Mouse (Mus musculus) thymus, postnatal 4 days (tissue): ENCODE data around the gene Camkmt.
A peak's percentile ranks its signal among the peaks of the same experiment; 100 is the strongest.

Source experiments
- DNase-seq: peaks from one replicate; pipeline ENCODE4 v3.0.0; 2021

The Camkmt gene

DNA sequence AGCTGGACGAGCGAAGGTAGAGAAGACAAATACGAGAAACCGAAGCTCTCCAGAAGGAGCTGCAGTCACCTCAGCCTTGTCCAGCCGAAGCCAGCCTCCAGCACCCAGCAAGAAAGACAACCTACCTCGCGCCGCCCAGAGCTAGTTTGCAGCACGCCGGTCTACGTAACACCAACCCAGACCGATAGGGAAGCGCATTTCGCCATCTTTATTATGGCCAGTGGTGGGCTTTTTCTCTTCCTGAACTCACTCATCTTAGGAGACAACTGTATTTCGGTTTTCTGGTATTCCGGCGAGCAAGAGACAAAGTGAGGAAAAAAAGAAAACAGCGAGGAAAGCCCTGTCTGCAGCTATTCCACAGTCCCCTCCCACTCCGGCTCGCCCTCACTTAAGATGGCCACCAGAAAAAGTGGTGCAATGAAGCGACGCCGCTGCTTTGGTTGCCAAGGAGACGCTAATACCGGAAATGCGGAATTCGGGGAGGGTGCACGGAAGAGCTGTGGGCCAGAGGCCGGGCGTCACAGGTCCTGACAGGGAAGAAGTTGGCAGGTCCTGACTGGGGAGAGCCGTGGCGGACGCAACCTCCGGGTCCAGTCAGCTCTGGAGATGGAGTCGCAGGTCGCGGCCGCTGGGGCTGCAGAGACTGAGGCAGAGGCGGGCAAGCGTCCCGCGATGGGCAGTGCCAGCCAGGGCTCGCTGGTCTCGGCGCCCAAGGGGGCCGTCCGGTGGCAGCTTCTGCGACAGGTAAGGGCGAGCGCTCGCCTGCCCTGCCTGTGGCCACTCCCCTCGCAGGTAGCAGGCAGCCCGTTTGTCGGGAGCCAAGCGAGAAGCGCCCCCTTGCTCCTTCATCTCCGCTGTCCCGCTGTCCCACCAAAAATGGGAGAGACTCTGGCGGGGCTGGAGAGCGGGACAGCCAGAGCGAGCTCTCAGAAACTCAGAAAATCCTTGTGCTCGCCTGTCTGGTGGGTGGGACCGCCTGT is at the start of gene Camkmt, which contains the start of gene Prepl:
TSS of gene Camkmt (plus strand) at position 433 of the 980 bp plus-strand sequence.
TSS of gene Prepl (minus strand) at position 122 of the 980 bp plus-strand sequence.
- DNase-seq: peak; percentile 92

DNA sequence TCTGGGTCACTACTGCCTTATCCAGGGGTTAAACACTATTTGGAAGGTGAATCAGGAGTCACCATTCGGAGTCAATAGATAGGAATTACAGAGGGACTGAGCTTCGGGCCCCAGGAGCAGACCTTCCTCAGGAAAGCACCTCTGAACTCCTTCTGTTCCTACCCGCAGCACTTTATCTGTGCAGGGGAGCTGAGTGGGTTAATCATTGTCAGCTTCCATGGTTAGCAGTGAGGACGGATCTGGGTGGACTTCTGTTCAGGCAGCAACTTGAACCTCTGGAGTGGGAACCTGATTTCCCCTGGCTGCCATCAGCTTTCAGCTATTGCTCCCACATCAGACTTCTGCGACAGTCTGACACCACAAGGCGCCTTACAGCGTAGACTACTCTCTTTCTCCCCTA is 49.4 kb upstream of the Camkmt start:
- DNase-seq: no peak

DNA sequence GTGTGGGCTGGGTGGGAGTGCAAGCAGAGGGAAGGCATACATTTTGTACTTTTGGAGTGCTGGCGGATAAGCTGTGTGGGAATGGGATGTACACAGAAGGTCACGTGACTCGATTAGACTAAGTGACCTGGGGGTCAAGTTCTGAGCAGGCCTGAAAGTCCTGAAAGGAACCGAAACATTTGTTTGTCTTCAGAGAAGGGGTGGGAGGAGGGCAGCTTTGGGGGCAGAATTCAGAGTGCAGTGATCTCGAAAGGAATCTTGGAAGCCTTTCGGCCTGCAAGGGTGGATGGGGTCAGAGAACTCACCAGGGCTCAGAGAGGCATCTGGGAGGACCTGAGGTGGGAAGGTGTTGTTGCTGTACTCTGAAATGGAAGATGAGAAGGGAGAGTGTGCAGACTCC is 47.9 kb upstream of the Camkmt start:
- no peak for DNase-seq

DNA sequence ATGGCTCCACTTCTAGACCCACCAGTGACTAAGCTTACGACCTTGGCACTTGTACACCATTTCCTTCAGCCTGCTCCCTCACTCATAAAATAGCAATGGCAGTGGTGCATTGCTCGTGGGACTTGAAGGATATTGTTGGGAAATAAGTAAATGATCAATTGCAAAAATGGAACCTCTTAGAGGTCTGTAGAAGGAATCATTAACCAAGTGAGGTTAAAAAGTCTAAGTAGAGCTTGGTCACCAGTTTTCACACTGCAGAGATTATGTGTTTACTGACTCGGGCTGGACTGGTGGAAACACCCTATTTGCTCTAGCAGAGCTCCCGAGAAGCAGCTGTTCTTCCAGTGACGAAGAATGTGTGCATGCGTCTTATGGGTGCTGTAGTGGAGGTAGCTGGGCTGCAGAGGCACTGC is 46.9 kb upstream of the Camkmt start:
- no peak for DNase-seq

DNA sequence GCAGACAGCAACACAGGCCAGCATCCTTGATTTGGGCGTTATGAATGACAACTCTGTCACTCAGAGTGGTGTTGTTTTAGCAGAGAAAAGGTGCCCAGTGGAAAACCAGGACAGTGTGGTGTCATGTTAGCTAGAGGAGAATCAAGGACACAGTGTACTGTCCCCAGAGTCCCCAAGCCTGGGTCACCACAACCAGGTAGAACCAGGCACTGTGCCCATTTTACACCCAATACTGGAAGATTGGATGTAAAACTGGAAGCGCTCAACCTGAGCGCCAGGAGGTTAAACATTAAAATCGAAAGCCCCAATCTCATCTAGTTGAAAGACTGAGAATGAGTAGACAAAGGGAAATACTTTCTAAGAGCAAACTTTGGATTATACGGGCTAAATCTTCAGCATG is 45.9 kb upstream of the Camkmt start:
- DNase-seq: no peak

DNA sequence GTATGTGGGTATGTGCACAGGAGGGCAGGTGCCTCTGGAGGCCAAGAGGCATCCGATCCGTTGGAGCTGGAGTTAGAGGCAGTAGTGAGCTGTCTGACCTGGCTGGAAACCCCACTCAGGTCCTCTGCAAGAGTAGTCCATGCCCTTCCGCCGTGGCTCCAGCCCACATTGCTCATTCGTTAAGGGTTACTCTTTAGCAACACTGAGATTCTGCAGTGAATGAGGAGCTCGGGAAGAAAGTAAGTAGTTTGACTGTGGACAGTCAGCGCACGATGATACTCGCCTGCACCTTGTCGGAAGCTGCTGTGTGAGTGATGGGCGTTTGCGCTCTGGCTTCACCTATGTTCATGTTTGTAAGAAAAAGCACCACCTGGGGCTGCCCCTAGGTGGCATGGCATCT is 45.2 kb upstream of the Camkmt start:
- DNase-seq: peak; percentile 35

DNA sequence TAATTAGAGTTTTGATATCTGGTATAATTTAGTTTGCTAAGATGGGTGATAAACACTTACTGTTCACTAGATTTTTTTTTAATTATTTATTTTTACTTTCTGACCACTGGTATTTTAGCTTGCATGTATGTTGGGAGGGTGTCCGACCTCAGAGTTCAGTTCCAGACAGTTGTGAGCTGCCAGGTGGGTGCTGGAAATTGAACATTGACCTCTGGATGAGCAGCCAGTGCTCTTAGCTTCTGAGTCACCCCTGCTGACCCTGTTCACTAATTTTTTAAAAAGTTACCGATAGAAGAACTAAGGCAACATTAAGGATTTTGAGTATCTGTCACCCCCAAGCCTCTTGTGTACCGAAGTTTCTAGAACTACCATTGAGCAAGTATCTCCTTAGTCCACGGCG is 42.0 kb upstream of the Camkmt start:
- no peak for DNase-seq

DNA sequence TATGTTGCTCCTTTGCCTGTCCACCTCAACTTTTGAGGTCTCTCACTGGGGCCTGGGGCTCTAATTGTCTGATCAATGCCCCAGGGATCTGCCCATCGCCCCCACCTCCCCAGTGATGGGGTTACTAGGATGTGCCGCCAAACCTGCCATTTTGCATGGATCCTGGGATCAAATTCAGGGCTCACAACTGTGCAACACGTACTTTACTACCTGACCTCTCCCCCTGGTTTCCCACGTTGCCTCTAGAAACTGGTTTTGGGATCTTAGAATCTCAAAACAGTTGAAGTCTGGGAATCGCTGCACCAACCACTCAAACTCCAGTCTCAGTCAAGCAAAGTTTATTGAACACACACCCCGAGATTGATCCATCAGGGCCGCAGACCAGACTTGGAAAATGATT is 32.1 kb upstream of the Camkmt start:
- DNase-seq: no peak

DNA sequence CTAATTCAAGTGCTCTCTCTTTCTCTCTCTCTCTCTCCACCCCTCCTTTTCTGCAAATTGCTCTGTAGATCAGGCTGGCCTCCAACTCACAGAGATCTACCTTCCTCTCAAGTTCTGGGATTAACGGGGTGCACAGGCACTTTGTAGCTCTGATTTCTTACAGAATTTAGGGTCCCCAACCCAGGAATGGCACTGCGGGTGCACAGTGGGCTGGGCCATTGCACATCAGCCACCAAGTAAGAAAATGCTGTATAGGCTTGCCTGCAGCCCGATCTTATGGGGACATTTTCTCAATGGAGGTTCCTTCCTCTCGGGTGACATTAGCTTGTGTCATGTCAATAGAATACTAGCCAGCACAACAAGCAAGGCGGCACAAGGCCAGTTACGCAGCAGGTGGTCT is 31.2 kb upstream of the Camkmt start:
- DNase-seq: no peak

DNA sequence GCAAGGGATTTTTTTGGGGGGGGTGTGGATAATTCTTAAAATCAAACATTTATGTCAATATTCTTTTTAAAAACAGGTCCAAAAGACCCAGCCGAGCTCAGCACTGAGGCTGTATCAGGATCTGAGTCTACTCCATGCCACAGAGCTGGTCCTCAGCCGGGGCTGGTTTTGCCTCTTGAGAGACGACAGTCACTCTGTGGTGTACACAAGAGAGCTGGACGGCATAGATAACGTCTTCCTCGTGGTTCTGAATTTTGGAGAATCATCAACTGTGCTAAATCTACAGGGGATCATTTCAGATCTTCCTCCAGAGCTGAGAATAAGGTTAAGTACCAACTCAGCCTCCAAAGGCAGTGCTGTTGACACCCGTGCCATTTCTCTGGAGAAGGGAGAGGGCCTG is 26.8 kb upstream of the Camkmt start:
- no peak for DNase-seq

DNA sequence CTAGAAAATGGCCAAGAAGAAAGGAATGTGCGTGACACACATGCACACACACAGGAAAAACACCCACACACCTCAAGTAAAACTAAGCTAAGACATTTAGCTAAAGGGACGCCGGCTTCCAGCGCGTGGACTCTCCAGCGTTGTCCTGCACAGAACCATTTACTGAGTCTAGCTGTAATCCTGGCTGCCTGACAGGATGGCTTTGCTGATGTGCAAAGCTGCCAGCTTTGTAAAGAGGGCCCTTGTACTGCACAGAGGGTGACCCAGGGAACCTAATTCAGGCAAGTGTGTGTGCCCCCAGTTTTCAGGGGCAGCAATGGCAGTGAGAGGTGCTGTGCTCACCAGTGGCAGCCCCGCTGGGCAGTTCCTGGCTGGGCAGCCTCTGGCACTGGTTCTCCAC is 23.0 kb upstream of the Camkmt start:
- DNase-seq: no peak

DNA sequence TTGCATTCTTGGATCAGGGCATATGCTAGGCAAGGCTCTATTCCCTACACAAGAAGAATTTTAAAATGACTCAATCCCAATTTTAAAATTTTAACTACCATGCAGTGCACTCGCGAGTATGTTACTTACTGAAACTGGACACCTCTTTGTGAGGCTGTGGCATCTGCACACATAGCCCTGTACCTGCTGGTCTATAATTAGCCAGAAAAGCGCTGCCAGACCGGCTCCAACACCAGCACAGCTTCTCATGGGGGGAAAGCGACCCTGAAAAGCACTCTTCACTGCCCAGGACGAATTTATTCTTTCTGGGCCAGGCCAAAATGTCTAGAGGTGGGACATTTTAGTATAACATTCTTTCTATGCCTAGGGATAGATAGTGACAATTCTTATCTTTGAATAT is 19.7 kb upstream of the Camkmt start:
- DNase-seq: no peak

DNA sequence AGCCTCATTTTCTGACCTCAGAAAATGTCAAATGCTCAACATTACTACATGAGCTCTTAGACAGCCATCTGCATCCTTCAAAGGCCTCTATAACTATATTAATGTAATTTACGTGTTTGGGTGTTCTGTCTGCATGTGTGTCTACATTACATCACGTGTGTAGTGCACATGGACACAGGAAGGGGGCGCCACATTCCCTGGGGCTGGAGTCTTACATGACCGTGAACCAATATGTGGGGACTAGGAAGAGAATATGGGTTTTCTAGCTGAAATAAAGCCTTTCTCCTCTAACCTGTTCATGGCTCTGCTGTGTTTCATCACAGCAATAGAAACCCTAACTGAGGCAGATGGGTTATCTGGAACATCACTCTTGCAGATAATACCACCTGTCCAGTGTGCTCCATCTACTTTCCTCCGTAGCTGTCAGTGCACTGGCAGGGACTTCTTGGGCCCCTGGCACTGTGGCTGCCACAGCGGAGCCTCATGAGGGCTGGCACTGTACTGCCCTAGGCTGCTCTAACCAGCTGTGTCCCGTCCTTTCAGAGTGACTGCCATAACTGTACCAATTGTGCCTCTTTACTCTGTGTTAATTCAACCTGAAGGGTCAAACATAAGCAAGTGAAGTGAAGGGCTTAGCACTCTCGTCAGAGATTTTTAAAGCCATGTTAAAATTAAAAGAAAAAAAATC is 19.1 kb upstream of the Camkmt start:
- DNase-seq: peak; percentile 30

DNA sequence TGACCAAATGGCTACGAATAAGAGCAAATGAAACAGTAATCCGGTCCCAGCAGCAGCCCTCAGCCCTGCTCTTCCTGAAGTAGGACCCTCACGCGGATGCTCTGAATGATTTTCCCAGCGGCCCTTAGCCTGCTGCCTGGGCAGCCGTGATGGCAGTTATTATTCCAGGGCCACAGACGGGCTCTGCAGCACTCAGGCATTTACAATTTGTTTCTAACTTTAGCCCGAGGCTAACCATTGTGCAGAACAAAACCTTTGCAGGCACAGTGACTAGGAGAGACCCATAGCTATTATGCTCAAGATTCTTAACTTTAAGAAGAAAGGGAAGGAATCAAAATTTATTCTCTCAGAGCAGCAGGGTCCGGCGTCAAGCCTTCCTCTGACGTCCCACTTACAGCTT is 18.0 kb upstream of the Camkmt start:
- DNase-seq: no peak

DNA sequence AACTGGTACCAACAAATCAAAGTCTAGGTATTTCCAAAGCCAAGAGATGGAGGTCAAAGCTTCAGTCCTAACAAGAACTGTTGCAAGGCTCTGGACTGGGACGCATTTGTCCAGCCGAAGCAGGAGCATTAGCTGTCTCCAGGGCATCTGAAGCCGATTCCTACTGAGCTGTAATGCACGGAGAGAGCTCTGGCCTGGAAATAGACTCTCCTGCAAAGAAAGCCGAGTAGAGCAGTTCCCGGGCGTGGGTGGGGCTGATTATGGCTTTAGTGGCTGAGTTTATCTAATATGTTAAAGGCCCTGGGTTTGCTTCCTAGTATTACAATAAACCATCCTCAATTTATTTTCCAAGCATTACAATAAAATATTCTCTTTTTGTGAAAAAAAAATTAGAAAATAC is 17.1 kb upstream of the Camkmt start:
- DNase-seq: no peak

DNA sequence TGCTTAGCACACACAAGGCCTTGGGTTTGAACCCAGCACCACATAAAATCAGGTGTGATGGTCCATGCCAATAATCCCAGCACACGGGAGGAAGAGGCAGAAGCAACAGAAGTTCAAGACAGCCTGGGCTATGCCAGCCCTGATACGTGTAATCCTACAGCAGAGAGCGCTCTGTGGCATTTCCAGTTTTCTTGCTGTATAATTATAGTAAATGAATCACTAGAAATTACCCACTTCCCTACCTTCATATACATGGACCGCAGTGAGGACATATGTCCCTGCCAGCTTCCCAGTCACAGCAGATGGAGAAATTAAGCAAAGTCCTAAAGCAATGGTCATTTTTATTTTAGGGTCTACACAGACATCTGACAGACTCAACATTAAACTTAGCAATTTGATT is 16.3 kb upstream of the Camkmt start:
- no peak for DNase-seq

DNA sequence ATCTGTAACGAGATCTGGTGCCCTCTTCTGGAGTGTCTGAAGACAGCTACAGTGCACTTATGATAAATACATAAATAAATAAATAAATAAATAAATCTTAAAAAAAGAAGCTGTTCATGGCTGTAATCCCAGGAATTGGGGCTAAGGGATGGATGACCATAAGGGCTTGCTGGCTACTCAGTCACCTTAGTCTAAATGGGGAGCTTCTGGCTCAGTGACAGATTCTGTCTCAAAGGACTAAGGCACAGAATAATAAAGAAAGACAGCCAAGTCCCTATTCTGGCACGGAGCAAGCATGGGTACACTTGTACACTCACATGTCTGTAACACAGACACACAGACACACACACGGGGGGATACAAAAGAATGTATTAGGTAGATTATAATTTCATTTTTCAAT is 11.1 kb upstream of the Camkmt start:
- DNase-seq: no peak

DNA sequence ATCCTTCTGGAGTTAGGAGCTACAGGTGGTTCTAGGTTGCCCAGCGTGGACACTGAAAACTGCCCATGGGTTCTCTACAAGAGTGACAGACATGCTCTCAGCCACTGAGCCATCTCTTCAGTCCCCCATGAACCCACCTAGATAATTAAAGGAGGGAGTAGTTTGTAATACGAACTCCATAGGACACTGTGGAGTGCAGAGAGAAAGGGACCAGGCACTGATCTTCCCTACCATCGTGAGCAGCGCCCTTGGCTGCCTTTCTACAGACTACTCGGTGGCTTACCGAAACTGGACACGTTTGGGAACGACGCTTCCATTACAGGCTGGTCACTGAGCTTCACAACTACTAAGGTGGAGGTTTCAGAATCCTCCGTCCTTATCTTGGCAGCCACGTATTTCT is 9.6 kb upstream of the Camkmt start:
- DNase-seq: no peak

DNA sequence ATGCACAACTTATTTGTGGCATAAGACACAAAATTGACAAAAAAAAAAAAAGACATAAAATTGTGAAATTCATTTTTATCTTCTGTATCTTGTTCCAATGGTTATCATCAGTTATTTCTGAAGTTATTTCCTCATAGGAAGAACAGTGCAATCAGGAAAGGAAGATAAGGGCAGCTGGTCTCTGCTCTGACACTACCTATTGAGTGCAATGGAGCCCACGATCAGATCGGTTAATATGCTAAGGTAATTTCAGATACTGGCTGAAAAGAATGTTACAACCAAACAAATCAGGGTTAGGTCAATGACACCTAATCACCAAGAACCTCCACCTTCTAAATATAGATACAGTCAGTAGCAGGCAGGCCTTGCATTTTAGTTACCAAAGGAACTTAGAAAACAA is 5.0 kb upstream of the Camkmt start:
- DNase-seq: no peak

DNA sequence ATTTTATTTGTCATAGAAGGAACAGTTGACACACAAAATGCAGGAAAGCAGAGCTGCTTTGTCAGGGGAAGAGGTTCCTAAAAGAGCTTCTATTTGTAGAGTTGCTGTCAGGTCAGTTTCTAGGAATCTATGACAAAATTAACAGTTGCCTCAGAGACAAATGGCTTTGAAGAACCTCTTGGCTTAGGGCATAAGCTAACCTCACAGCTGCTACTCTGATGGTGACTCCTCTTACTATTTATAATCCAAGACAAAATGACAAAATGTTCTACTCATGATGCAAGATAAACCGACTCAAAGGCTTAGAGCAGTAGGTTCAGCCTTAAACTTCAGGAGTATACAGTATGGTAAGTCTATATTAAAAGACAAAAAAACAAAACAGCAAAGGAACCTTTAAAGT is 3.9 kb upstream of the Camkmt start:
- DNase-seq: no peak

DNA sequence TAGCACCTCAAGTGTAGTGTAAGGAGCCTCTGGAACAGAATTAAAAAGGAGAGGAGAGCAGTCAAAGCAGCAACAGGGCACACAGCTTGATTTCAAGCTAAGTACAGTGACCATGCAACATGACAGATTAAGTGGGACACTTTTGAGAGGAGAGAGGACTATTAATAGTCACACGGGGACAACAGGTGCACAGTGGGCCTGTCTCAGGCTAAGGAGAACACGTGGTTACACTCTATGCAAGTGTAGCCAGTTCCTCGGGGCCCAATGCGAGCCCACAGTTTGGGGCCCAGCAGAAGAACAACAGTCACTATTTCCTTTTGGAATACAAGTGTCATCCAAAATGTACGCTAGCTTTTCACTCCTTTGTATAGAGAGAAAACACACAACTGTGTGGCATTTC is 2.8 kb upstream of the Camkmt start:
- DNase-seq: no peak

DNA sequence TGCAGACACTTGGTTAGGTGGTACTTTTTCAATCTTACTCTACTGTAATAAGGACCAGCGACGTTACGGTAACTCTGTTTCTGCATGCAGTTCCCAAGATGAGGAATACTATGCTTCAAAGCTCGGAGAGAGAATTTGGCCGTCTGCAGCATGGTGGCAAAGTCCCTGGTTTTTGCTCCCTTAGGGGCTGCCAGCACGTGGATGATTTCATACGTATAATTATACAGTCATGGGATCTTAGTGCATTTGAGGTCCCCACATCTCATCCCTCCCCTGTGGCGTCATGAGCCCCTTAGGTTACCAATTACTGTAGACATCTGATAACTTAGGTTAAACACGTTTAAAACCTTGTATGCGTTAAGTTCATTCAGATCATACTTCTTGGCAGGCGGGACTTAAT is 2.0 kb upstream of the Camkmt start:
- DNase-seq: no peak

DNA sequence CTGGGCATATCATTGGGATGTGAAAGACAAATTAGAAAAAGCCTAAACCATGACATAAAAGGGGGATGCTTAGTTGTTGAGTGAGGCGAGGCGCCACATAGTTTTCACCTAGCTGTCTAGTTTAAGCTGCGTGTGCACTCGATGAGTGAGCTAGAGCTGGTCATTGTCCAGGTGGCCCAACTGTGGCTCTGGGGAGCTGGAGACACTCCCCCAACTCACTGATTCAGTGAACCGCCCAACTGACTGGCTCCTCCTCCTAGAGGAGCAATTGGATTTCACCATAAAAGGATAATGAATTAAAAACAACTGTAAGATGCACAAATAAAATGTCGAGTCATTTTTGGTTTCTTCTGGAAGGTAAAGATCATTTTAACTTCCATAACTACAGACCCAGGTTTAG is 1.3 kb upstream of the Camkmt start:
- no peak for DNase-seq

DNA sequence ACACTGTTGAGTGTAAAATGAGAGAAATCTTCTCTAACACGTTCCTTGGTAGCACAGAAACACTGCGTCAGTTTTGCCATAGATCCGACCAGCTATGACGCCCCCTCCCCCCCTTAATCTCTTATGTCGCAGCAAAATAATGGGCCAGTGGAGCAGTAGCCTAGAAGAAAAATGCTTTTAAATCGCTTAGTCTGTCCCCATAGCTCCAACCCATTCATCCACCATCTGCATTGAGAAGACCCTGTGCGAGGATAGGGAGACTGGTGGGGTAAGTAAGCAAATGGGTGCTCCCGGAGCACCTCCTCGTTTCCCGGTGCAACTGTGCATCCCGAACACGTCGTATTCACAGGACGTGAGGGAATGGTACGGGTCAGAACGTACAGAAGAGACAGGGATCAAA is 731 bp upstream of the Camkmt start:
- DNase-seq: no peak
